Mouse (Mus musculus) small intestine, adult 2 months (tissue): ENCODE measurements at regions not wholly inside any gene's neighbourhood (a gene's known extent, or its start where the extent isn't known, plus 50 kb on each side); places are given as distances from the start of the nearest gene placed in this dataset.
A peak's percentile ranks its signal among the peaks of the same experiment; 100 is the strongest.

ENCODE experiments used
- H3K27ac ChIP-seq: fragments of 200-500 bp; 2 replicates; pipeline ENCODE4 v1.5.1; 2012; ENCODE audit warnings: low read depth, low read length, control low read depth, inconsistent platforms; ENCODE audit not compliant: insufficient read depth
- H3K27me3 ChIP-seq: fragments of 200-500 bp; 2 replicates; pipeline ENCODE4 v1.6.1; 2012; ENCODE audit warnings: mild to moderate bottlenecking, moderate library complexity, low read length, inconsistent platforms; ENCODE audit not compliant: control insufficient read depth, insufficient read depth
- H3K36me3 ChIP-seq: fragments of 200-500 bp; 2 replicates; pipeline ENCODE4 v1.6.1; 2012; ENCODE audit warnings: mild to moderate bottlenecking, low read length, control low read depth, inconsistent platforms; ENCODE audit not compliant: control insufficient read depth, insufficient read depth
- H3K4me1 ChIP-seq: fragments of 200-500 bp; 2 replicates; pipeline ENCODE4 v1.6.1; 2012; ENCODE audit warnings: low read length, inconsistent platforms, mixed read lengths; ENCODE audit not compliant: control insufficient read depth, insufficient read depth, insufficient read length
- H3K4me3 ChIP-seq: fragments of 200-500 bp; 2 replicates; pipeline ENCODE4 v1.5.1; 2012; ENCODE audit warnings: low read depth, mild to moderate bottlenecking, control low read depth, inconsistent platforms, low read length, moderate library complexity
- CTCF ChIP-seq: fragments of 200-500 bp; IDR thresholded peaks from 2 replicates; pipeline ENCODE4 v1.5.1; 2012; ENCODE audit warnings: low read depth, mild to moderate bottlenecking, control low read depth, inconsistent platforms, low read length, moderate library complexity, mixed read lengths; ENCODE audit not compliant: insufficient replicate concordance, insufficient read length; ENCODE audit errors: extremely low read depth
- POLR2A ChIP-seq: fragments of 200-500 bp; IDR thresholded peaks from 2 replicates; pipeline ENCODE4 v1.6.1; 2012; ENCODE audit warnings: low read depth, mild to moderate bottlenecking, control low read depth, inconsistent platforms, low read length, moderate library complexity
- WGBS: fragments of 180-500 bp; shearing (Covaris S2); methylation state at CpG from one replicate; pipeline ENCODE4 v1.1.7; 2018; 5-methylcytosine and 5-hydroxymethylcytosine counted together

GRCm38 (mm10) chr2:48457117-48457516 lies 356.8 kb upstream of the Acvr2a start:
- Histone ChIP-seq H3K36me3 (no peaks in the 10 kb centered on the region), H3K4me1 (peaks cover 2% of the 10 kb centered on the region; the same call in 1 of the 2 replicates), H3K27me3 (no peaks in the 10 kb centered on the region), H3K4me3 (no peak overlapping the region), H3K27ac (no peak overlapping the region)
- TF ChIP-seq POLR2A (no peak), CTCF (no peak)
- 83% methylated on average over 4 of the region's 4 CpGs for WGBS

- H3K27ac ChIP-seq, result no peak overlapping the region
- WGBS, result 39% methylated on average over 4 of the region's 4 CpGs
- TF ChIP-seq CTCF, result no peak
- no peak for TF ChIP-seq POLR2A
- no peaks in the 10 kb centered on the region for H3K36me3 ChIP-seq
- no peaks in the 10 kb centered on the region for H3K4me1 ChIP-seq
- no peak overlapping the region for H3K4me3 ChIP-seq
- H3K27me3 ChIP-seq, result no peaks in the 10 kb centered on the region
These were observed 348.4 kb upstream of the Acvr2a start for GRCm38 (mm10) chr2:48465483-48465882.

GRCm38 (mm10) chr2:48468895-48469294 lies 345.0 kb upstream of the Acvr2a start:
- Histone ChIP-seq H3K36me3 (no peaks in the 10 kb centered on the region), H3K4me1 (no peaks in the 10 kb centered on the region), H3K27me3 (no peaks in the 10 kb centered on the region), H3K4me3 (no peak overlapping the region), H3K27ac (no peak overlapping the region)
- 70% methylated on average over 4 of the region's 4 CpGs for WGBS
- no peak for TF ChIP-seq CTCF
- no peak for TF ChIP-seq POLR2A

- Histone ChIP-seq H3K27me3 (no peaks in the 10 kb centered on the region), H3K36me3 (no peaks in the 10 kb centered on the region), H3K27ac (peak overlapping the region; percentile 46; the same call in 1 of the 2 replicates), H3K4me1 (no peaks in the 10 kb centered on the region), H3K4me3 (no peak overlapping the region)
- TF ChIP-seq CTCF (no peak), POLR2A (no peak)
- 84% methylated on average over 4 of the region's 4 CpGs for WGBS
These were observed 344.6 kb upstream of the Acvr2a start for GRCm38 (mm10) chr2:48469357-48469756.

- no peaks in the 10 kb centered on the region for H3K4me1 ChIP-seq
- H3K4me3 ChIP-seq, result no peak overlapping the region
- 0 out of 2 replicates have a peak overlapping the region, but pooled peaks have one; percentile 46 for H3K27ac ChIP-seq
- WGBS, result 80% methylated on average over 3 of the region's 3 CpGs
- TF ChIP-seq POLR2A, result no peak
- no peak for TF ChIP-seq CTCF
- H3K27me3 ChIP-seq, result no peaks in the 10 kb centered on the region
- H3K36me3 ChIP-seq, result no peaks in the 10 kb centered on the region
These were observed 340.8 kb upstream of the Acvr2a start for GRCm38 (mm10) chr2:48473102-48473501.

- WGBS, result 81% methylated on average over 4 of the region's 4 CpGs
- no peaks in the 10 kb centered on the region for H3K36me3 ChIP-seq
- no peak overlapping the region for H3K4me3 ChIP-seq
- H3K27ac ChIP-seq, result no peak overlapping the region
- no peaks in the 10 kb centered on the region for H3K27me3 ChIP-seq
- TF ChIP-seq CTCF, result no peak
- TF ChIP-seq POLR2A, result no peak
- no peaks in the 10 kb centered on the region for H3K4me1 ChIP-seq
These were observed 339.3 kb upstream of the Acvr2a start for GRCm38 (mm10) chr2:48474642-48475041.

GRCm38 (mm10) chr2:48476777-48477176 lies 337.1 kb upstream of the Acvr2a start:
- TF ChIP-seq CTCF (no peak), POLR2A (no peak)
- Histone ChIP-seq H3K27me3 (no peaks in the 10 kb centered on the region), H3K36me3 (no peaks in the 10 kb centered on the region), H3K4me3 (no peak overlapping the region), H3K4me1 (no peaks in the 10 kb centered on the region), H3K27ac (no peak overlapping the region)
- 65% methylated on average over 3 of the region's 3 CpGs for WGBS

- no peak overlapping the region for H3K27ac ChIP-seq
- no peaks in the 10 kb centered on the region for H3K4me1 ChIP-seq
- WGBS, result 63% methylated on average over 2 of the region's 2 CpGs
- H3K36me3 ChIP-seq, result no peaks in the 10 kb centered on the region
- no peaks in the 10 kb centered on the region for H3K27me3 ChIP-seq
- no peak overlapping the region for H3K4me3 ChIP-seq
- TF ChIP-seq CTCF (no peak), POLR2A (no peak)
These were observed 336.6 kb upstream of the Acvr2a start for GRCm38 (mm10) chr2:48477336-48477735.
